Mouse (Mus musculus): ENCODE results near the gene Mfsd4b4.
"Not testable (repeated sequence)": the region's sequence is repeated elsewhere in the genome, so short reads cannot be mapped to it uniquely, and the experiment has no call there.

The Mfsd4b4 gene

GRCm38 (mm10) chr10:39898874-39899371 is at the start of gene Mfsd4b4:
Mfsd4b4 (minus strand) TSS chr10:39899238.
- DNase-seq (ENCODE audit: low read depth, low spot score): peak; percentile 89

GRCm38 (mm10) chr10:39947195-39947594 is 48.2 kb upstream of the Mfsd4b4 start:
- DNase-seq (ENCODE audit: low read depth, low spot score): not testable (repeated sequence)

- DNase-seq (ENCODE audit: low read depth, low spot score): no peak
Observed at GRCm38 (mm10) chr10:39936553-39936952, 37.5 kb upstream of the Mfsd4b4 start.

- no peak for DNase-seq (ENCODE audit: low read depth, low spot score)
Observed at GRCm38 (mm10) chr10:39926616-39927139, 27.6 kb upstream of the Mfsd4b4 start, which contains the start of gene Mfsd4b2. Mfsd4b2 (minus strand) TSS chr10:39926923.

- DNase-seq (ENCODE audit: low read depth, low spot score): not testable (repeated sequence)
Observed at GRCm38 (mm10) chr10:39924556-39924955, 25.5 kb upstream of the Mfsd4b4 start.

- no peak for DNase-seq (ENCODE audit: low read depth, low spot score)
Observed at GRCm38 (mm10) chr10:39912616-39913015, 13.6 kb upstream of the Mfsd4b4 start.

- DNase-seq (ENCODE audit: low read depth, low spot score): no peak
Observed at GRCm38 (mm10) chr10:39908768-39909441, 9.9 kb upstream of the Mfsd4b4 start.

GRCm38 (mm10) chr10:39906799-39907658 is 8.0 kb upstream of the Mfsd4b4 start:
- no peak for DNase-seq (ENCODE audit: low read depth, low spot score)

- DNase-seq (ENCODE audit: low read depth, low spot score): no peak
Observed at GRCm38 (mm10) chr10:39904191-39904590, 5.2 kb upstream of the Mfsd4b4 start.

GRCm38 (mm10) chr10:39896503-39896902 is 2.5 kb downstream of the Mfsd4b4 start:
- no peak for DNase-seq (ENCODE audit: low read depth, low spot score)

- no peak for DNase-seq (ENCODE audit: low read depth, low spot score)
Observed at GRCm38 (mm10) chr10:39893702-39894697, 5.0 kb downstream of the Mfsd4b4 start.

GRCm38 (mm10) chr10:39888621-39889020 is 10.4 kb downstream of the Mfsd4b4 start:
- no peak for DNase-seq (ENCODE audit: low read depth, low spot score)

GRCm38 (mm10) chr10:39865509-39865908 is 33.5 kb downstream of the Mfsd4b4 start:
- DNase-seq (ENCODE audit: low read depth, low spot score): no peak

- DNase-seq (ENCODE audit: low read depth, low spot score): no peak
Observed at GRCm38 (mm10) chr10:39842621-39843020, 56.4 kb downstream of the Mfsd4b4 start.
